Mouse (Mus musculus) megakaryocyte, embryonic 14.5 days (primary cell): Measurements from ENCODE around the gene Nrcam. TPM values are rescaled to one million over a fixed set of nuclear protein-coding genes. Genes with fewer than 3 reads are reported as not detected.

ENCODE experiments used
- H3K27me3 ChIP-seq: replicated peaks from 2 replicates; pipeline ENCODE3; 2012; ENCODE audit warnings: inconsistent platforms
- H3K36me3 ChIP-seq: replicated peaks from 2 replicates; pipeline ENCODE3; 2012; ENCODE audit warnings: low read length, inconsistent platforms, mixed read lengths
- H3K4me1 ChIP-seq: 2 replicates; pipeline ENCODE4 v1.6.1; 2012; ENCODE audit warnings: inconsistent platforms
- H3K4me3 ChIP-seq: replicated peaks from 2 replicates; pipeline ENCODE3; 2012; ENCODE audit warnings: moderate library complexity, mild to moderate bottlenecking, inconsistent platforms
- H3K9me3 ChIP-seq: 2 replicates; pipeline ENCODE4 v1.6.1; 2012; ENCODE audit warnings: inconsistent platforms
- FLI1 ChIP-seq: IDR thresholded peaks from 2 replicates; pipeline ENCODE4 v1.6.1; 2012; ENCODE audit warnings: low read length, inconsistent platforms, mixed read lengths
- GATA1 ChIP-seq: IDR thresholded peaks from 3 replicates; pipeline ENCODE4 v1.6.1; 2012; ENCODE audit warnings: mixed read lengths, low read length, inconsistent platforms, borderline replicate concordance
- polyA plus RNA-seq: library from polyadenylated mRNA; stranded (reverse); fragments of >175 nt; gene quantifications from 2 replicates; pipeline ENCODE4 v1.2.3, GENCODE M21; 2012; ENCODE audit warnings: low replicate concordance; ENCODE audit not compliant: insufficient read depth

The Nrcam gene
- polyA plus RNA-seq, 1 experiment, result 0.31 TPM

- H3K4me1 ChIP-seq, result no peaks in the 10 kb centered on the region
- H3K27me3 ChIP-seq, result no peaks in the 10 kb centered on the region
- H3K9me3 ChIP-seq, result no peaks in the 10 kb centered on the region
- no peak overlapping the region for H3K4me3 ChIP-seq
- TF ChIP-seq GATA1 (no peak), FLI1 (no peak)
- no peaks in the 10 kb centered on the region for H3K36me3 ChIP-seq
Observed at GRCm38 (mm10) chr12:44501807-44502487, 173.3 kb downstream of the Nrcam start.

GRCm38 (mm10) chr12:44503737-44504136, 175.1 kb downstream of the Nrcam start:
- Histone ChIP-seq H3K4me1 (no peaks in the 10 kb centered on the region), H3K4me3 (no peak overlapping the region), H3K9me3 (no peaks in the 10 kb centered on the region), H3K36me3 (no peaks in the 10 kb centered on the region), H3K27me3 (no peaks in the 10 kb centered on the region)
- no peak for TF ChIP-seq FLI1
- TF ChIP-seq GATA1, result no peak

GRCm38 (mm10) chr12:44508635-44509034, 179.9 kb downstream of the Nrcam start:
- Histone ChIP-seq H3K36me3 (no peaks in the 10 kb centered on the region), H3K9me3 (no peaks in the 10 kb centered on the region), H3K4me3 (no peak overlapping the region), H3K4me1 (no peaks in the 10 kb centered on the region), H3K27me3 (no peaks in the 10 kb centered on the region)
- TF ChIP-seq GATA1, result no peak
- no peak for TF ChIP-seq FLI1

- no peaks in the 10 kb centered on the region for H3K4me1 ChIP-seq
- no peak for TF ChIP-seq GATA1
- no peak for TF ChIP-seq FLI1
- no peaks in the 10 kb centered on the region for H3K36me3 ChIP-seq
- no peak overlapping the region for H3K4me3 ChIP-seq
- no peaks in the 10 kb centered on the region for H3K9me3 ChIP-seq
- no peaks in the 10 kb centered on the region for H3K27me3 ChIP-seq
Observed at GRCm38 (mm10) chr12:44509406-44510104, 180.9 kb downstream of the Nrcam start.

- TF ChIP-seq FLI1, result no peak
- no peak for TF ChIP-seq GATA1
- no peak overlapping the region for H3K4me3 ChIP-seq
- no peaks in the 10 kb centered on the region for H3K36me3 ChIP-seq
- no peaks in the 10 kb centered on the region for H3K27me3 ChIP-seq
- no peaks in the 10 kb centered on the region for H3K9me3 ChIP-seq
- no peaks in the 10 kb centered on the region for H3K4me1 ChIP-seq
Observed at GRCm38 (mm10) chr12:44515066-44515465, 186.4 kb downstream of the Nrcam start.

GRCm38 (mm10) chr12:44519440-44520141, 190.9 kb downstream of the Nrcam start:
- Histone ChIP-seq H3K9me3 (no peaks in the 10 kb centered on the region), H3K4me1 (no peaks in the 10 kb centered on the region), H3K27me3 (no peaks in the 10 kb centered on the region), H3K36me3 (no peaks in the 10 kb centered on the region), H3K4me3 (no peak overlapping the region)
- no peak for TF ChIP-seq FLI1
- no peak for TF ChIP-seq GATA1

- H3K9me3 ChIP-seq, result no peaks in the 10 kb centered on the region
- TF ChIP-seq GATA1 (no peak), FLI1 (no peak)
- H3K27me3 ChIP-seq, result no peaks in the 10 kb centered on the region
- no peaks in the 10 kb centered on the region for H3K4me1 ChIP-seq
- H3K36me3 ChIP-seq, result no peaks in the 10 kb centered on the region
- H3K4me3 ChIP-seq, result no peak overlapping the region
Observed at GRCm38 (mm10) chr12:44521496-44521895, 192.8 kb downstream of the Nrcam start.

- no peaks in the 10 kb centered on the region for H3K27me3 ChIP-seq
- no peaks in the 10 kb centered on the region for H3K9me3 ChIP-seq
- TF ChIP-seq GATA1, result no peak
- TF ChIP-seq FLI1, result no peak
- no peak overlapping the region for H3K4me3 ChIP-seq
- no peaks in the 10 kb centered on the region for H3K4me1 ChIP-seq
- no peaks in the 10 kb centered on the region for H3K36me3 ChIP-seq
Observed at GRCm38 (mm10) chr12:44524621-44525565, 196.2 kb downstream of the Nrcam start.

- Histone ChIP-seq H3K27me3 (no peaks in the 10 kb centered on the region), H3K4me3 (no peak overlapping the region), H3K4me1 (no peaks in the 10 kb centered on the region), H3K36me3 (no peaks in the 10 kb centered on the region), H3K9me3 (no peaks in the 10 kb centered on the region)
- TF ChIP-seq FLI1 (no peak), GATA1 (no peak)
Observed at GRCm38 (mm10) chr12:44528391-44529016, 199.8 kb downstream of the Nrcam start.
